Mouse (Mus musculus) erythroblast, embryonic 14.5 days (primary cell): ENCODE results near the gene Sec23ip.

Experiments
- GATA1 ChIP-seq: IDR thresholded peaks from 2 replicates; pipeline ENCODE4 v1.6.1; 2012; ENCODE audit warnings: low read length, inconsistent platforms, mixed read lengths
- TAL1 ChIP-seq: IDR thresholded peaks from 3 replicates; pipeline ENCODE4 v1.6.1; 2012; ENCODE audit warnings: low read length, inconsistent platforms, mixed read lengths

DNA sequence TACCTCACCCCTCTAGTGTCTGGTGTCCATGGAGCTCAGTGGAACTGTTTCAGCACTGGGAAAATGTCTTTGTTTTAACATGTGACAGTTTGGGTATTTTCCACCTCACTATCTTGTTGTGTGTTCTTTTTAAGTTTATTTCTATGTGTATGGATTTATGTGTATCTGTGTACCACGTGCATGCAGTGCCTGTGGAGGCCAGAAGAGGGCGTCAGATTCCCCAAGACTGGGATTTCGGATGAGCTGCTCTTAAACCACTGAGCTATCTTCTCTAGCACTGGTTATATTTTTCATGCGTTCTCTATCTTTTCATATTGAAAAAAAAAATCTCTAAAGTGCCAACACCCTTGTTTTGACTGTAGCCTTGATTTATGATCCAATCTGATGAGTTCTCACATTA, 88.5 kb downstream of the Sec23ip start:
- TF ChIP-seq TAL1 (no peak), GATA1 (no peak)
